Mouse (Mus musculus) liver, embryonic 11.5 days (tissue): ENCODE data around the gene Sap30bp. TPM values are rescaled to one million over a fixed set of nuclear protein-coding genes. Genes with fewer than 3 reads are reported as not detected.

Source experiments
- ATAC-seq: fragments of 200-750 bp; cut with Nextera tagmentation; replicated peaks from 2 replicates; pipeline ENCODE4 v1.8.0; 2017; ENCODE audit warnings: moderate number of reproducible peaks, mild to moderate bottlenecking, moderate TSS enrichment, moderate library complexity; ENCODE audit not compliant: low FRiP score
- DNase-seq: peaks from one replicate; pipeline ENCODE4 v3.0.0-alpha.2; 2017; ENCODE audit warnings: low spot score
- H3K27ac ChIP-seq: fragments of 300-500 bp; sonication (generic); 2 replicates; pipeline ENCODE4 v1.5.1; 2014; ENCODE audit warnings: mild to moderate bottlenecking, low read depth, low read length, control low read depth
- H3K27me3 ChIP-seq: fragments of 300-500 bp; sonication (generic); replicated peaks from 2 replicates; pipeline ENCODE4 v1.6.1; 2014; ENCODE audit warnings: low read length, mixed read lengths; ENCODE audit not compliant: control insufficient read depth, insufficient read depth
- H3K36me3 ChIP-seq: fragments of 300-500 bp; sonication (generic); 2 replicates; pipeline ENCODE4 v1.6.1; 2014; ENCODE audit warnings: mild to moderate bottlenecking, low read length, moderate library complexity, mixed read lengths; ENCODE audit not compliant: control insufficient read depth, insufficient read depth
- H3K4me1 ChIP-seq: fragments of 300-500 bp; sonication (generic); replicated peaks from 2 replicates; pipeline ENCODE4 v1.6.1; 2014; ENCODE audit warnings: low read length, mixed read lengths; ENCODE audit not compliant: control insufficient read depth, insufficient read depth
- H3K4me2 ChIP-seq: fragments of 300-500 bp; sonication (generic); 2 replicates; pipeline ENCODE4 v1.6.1; 2014; ENCODE audit warnings: mild to moderate bottlenecking, control low read depth, moderate library complexity
- H3K4me3 ChIP-seq: fragments of 300-500 bp; sonication (generic); 2 replicates; pipeline ENCODE4 v1.5.1; 2014; ENCODE audit warnings: low read depth, low read length, control low read depth
- H3K9ac ChIP-seq: fragments of 300-500 bp; sonication (generic); 2 replicates; pipeline ENCODE4 v1.6.1; 2014; ENCODE audit warnings: low read depth, low read length, control low read depth
- H3K9me3 ChIP-seq: fragments of 300-500 bp; sonication (generic); 2 replicates; pipeline ENCODE4 v1.6.1; 2016; ENCODE audit warnings: low read length, inconsistent platforms, mixed read lengths; ENCODE audit not compliant: control insufficient read depth
- WGBS: fragments of 180-500 bp; shearing (Covaris S2); extraction: QIAGEN DNeasy Blood & Tissue Kit; methylation state at CpG from one replicate; pipeline ENCODE4 v1.1.7; 2014; 5-methylcytosine and 5-hydroxymethylcytosine counted together
- polyA plus RNA-seq: library from polyadenylated mRNA; unstranded; fragments of >200 nt; fragmentation: Nextera tagmentation; extraction: Ambion mirVana; gene quantifications from 2 replicates; pipeline ENCODE4 v1.2.1, GENCODE M21; 2014

Gene Sap30bp
- polyA plus RNA-seq, 1 experiment from 2014 or later, result 39.9 TPM

DNA sequence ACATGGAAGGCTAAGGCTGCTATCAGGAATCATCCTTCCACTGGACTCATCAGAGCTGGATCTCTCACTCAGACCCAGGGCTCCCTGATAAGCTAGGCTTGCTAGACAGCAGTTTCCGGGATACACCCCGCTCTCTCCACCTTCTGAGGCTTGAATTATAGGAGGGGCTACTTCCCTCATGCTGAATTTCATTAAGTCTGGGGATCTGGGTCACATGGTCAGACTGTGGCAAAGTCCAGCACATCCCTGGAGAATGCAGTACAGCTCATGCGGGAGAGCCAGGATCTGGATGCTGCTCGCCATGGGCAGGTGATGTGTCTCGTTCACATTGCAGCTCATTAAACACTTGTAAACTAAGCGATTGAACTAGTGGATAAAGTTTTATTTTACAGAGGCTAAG lies 37.9 kb downstream of the Sap30bp start:
- Histone ChIP-seq H3K36me3 (peaks cover 12% of the 10 kb centered on the region), H3K4me3 (no peak overlapping the region), H3K9me3 (no peaks in the 10 kb centered on the region), H3K9ac (no peak overlapping the region), H3K4me1 (peaks cover 5% of the 10 kb centered on the region; the same call in 1 of the 2 replicates), H3K27me3 (peaks cover 25% of the 10 kb centered on the region), H3K4me2 (no peak overlapping the region), H3K27ac (no peak overlapping the region)
- 68% methylated on average over 6 of the region's 6 CpGs for WGBS
- no peak for DNase-seq
- ATAC-seq, result no peak

DNA sequence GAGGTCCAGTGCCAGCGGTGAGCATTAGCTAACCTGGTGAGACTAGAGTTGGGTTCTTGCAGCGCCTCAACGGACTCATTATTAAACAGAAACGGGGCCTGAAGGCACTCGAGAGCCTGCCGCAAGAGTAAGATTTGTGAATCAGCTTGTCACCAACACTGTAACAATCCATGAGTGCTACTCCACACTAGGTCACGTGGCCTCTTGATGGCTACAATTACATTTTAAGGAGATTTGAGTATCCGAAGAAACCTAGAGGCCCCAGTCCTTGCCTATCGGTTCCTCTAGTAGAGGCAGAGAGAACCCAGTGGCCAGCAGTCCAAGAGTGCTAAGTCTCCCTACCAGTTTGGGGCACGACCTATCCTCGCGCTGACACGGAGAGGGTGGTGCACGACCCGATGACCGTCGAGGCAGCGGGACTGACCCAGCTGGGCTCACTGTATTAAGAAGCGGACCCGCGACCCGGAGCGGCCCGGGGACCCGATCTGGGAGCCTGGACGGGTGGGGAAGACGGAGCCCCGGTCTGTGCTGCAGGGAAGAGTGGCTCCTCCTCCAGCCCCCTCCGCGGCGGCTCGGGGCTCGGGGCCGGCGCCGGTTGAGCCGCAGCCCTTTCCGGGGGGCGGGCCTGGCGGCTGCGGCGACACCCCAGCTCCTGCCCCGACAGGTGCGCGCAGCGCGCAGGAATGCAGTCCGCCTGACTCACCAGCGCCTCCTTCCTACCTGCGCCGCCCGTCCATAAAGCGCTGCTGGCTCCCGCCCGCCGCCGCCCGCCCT lies 41.4 kb downstream of the Sap30bp start, which contains the start of gene Itgb4:
Gene Itgb4, plus strand, starts transcription at position 401 of the 774 bp plus-strand sequence.
- H3K36me3 ChIP-seq, result no peaks in the 10 kb centered on the region
- no peak within 1 kb of the TSS for H3K27ac ChIP-seq
- DNase-seq, result no peak
- WGBS, result 10% methylated on average over 58 of the region's 58 CpGs
- H3K4me1 ChIP-seq, result peaks cover 5% of the 10 kb centered on the region; the same call in 1 of the 2 replicates
- peak within 1 kb of the TSS; percentile 44 for H3K4me3 ChIP-seq
- peaks cover 51% of the 10 kb centered on the region for H3K27me3 ChIP-seq
- H3K9me3 ChIP-seq, result no peaks in the 10 kb centered on the region
- 0 out of 2 replicates have a peak within 1 kb of the TSS, but pooled peaks have one; percentile 39 for H3K9ac ChIP-seq
- ATAC-seq, result no peak; the same call in 1 of the 2 replicates
- H3K4me2 ChIP-seq, result peak within 1 kb of the TSS; percentile 69

DNA sequence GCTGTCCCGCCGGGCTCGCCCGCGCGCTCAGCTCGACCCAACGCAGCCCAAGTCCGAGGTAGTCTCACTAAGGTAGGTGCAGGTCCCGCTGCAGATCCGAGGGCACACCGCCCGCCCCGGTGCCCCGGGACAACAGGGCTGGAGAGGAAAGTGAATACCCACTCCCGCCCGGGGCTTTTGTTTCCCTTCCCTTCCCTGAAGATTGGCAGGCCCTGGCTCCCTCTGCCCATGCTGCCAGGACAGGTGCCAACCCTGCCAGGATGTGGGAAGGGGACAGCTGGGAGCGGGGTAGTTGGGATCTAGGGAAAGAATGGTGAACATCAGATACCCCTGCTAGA lies 42.0 kb downstream of the Sap30bp start:
- H3K4me3 ChIP-seq, result peak overlapping the region; percentile 44
- no peak for DNase-seq
- H3K27me3 ChIP-seq, result peaks cover 51% of the 10 kb centered on the region
- 0 out of 2 replicates have a peak overlapping the region, but pooled peaks have one; percentile 39 for H3K9ac ChIP-seq
- H3K27ac ChIP-seq, result no peak overlapping the region
- H3K4me2 ChIP-seq, result peak overlapping the region; percentile 69
- H3K36me3 ChIP-seq, result no peaks in the 10 kb centered on the region
- no peak for ATAC-seq
- H3K4me1 ChIP-seq, result peaks cover 5% of the 10 kb centered on the region; the same call in 1 of the 2 replicates
- 4% methylated on average over 18 of the region's 18 CpGs for WGBS
- H3K9me3 ChIP-seq, result no peaks in the 10 kb centered on the region

DNA sequence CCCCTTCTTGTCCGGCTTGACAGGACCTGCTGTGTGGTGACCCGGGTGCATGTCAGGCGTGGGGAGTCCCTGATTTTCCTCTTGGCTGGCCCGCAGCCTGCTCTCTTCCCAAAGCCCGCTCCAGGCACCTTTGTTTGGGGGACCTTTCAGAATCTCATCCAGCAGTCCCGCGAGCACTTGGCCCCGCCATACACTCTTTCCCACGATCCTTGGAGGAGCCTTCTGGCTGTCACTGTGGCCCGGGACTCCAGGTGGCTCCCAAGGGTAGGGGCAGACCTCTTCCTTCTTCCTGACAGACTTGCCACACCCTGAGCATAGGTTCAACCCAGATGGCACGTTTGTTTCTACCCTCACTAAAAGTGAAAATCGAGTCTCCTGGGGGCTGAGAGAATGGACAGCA lies 42.5 kb downstream of the Sap30bp start:
- no peaks in the 10 kb centered on the region for H3K36me3 ChIP-seq
- no peak overlapping the region for H3K9ac ChIP-seq
- peak overlapping the region; percentile 44; the same call in 1 of the 2 replicates for H3K4me3 ChIP-seq
- no peaks in the 10 kb centered on the region for H3K9me3 ChIP-seq
- 43% methylated on average over 12 of the region's 12 CpGs for WGBS
- ATAC-seq (no peak), DNase-seq (no peak)
- no peak overlapping the region for H3K4me2 ChIP-seq
- H3K4me1 ChIP-seq, result peaks cover 5% of the 10 kb centered on the region; the same call in 1 of the 2 replicates
- H3K27me3 ChIP-seq, result peaks cover 51% of the 10 kb centered on the region
- no peak overlapping the region for H3K27ac ChIP-seq

DNA sequence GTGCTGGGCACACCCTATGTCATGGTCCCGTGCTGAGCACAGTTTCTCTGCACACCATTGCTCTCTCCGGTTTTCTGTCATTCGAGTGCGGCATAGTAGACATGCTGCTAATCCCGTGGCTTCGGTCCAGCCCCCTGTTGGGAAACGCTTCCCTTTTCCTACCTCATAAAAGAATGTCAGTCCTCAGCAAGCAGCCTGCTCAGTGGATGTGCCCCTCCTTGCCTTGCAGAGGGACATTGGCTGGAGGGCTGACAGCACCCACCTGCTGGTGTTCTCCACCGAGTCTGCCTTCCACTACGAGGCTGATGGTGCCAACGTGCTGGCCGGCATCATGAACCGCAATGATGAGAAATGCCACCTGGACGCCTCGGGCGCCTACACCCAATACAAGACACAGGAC lies 49.4 kb downstream of the Sap30bp start:
- Histone ChIP-seq H3K36me3 (no peaks in the 10 kb centered on the region), H3K27ac (no peak overlapping the region), H3K4me1 (no peaks in the 10 kb centered on the region), H3K27me3 (peaks cover 15% of the 10 kb centered on the region), H3K4me3 (no peak overlapping the region), H3K4me2 (no peak overlapping the region), H3K9me3 (no peaks in the 10 kb centered on the region), H3K9ac (no peak overlapping the region)
- ATAC-seq, result no peak
- no peak for DNase-seq
- 90% methylated on average over 15 of the region's 15 CpGs for WGBS

DNA sequence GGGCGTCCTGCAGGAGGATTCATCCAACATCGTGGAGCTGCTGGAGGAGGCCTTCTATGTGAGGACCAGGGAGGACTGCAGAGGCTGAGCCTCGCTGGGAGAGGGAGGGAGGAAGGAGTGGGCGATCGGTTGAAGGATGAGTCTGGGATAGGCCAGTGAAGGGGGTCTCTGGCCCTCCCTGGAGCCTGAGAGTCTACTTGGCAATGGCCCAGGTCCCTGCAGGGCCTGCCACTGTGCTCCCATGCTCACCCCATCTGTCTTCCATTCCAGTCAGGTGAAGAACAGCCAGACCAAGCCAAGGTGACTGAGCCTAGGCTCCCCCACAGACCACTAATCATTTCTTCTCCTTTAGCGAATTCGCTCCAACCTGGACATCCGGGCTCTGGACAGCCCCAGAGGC lies 50.2 kb downstream of the Sap30bp start:
- Histone ChIP-seq H3K27ac (no peak overlapping the region), H3K4me2 (no peak overlapping the region), H3K27me3 (peaks cover 14% of the 10 kb centered on the region), H3K9me3 (no peaks in the 10 kb centered on the region), H3K36me3 (no peaks in the 10 kb centered on the region), H3K9ac (no peak overlapping the region), H3K4me3 (no peak overlapping the region), H3K4me1 (no peaks in the 10 kb centered on the region)
- WGBS, result 71% methylated on average over 8 of the region's 8 CpGs
- DNase-seq, result no peak
- no peak for ATAC-seq

DNA sequence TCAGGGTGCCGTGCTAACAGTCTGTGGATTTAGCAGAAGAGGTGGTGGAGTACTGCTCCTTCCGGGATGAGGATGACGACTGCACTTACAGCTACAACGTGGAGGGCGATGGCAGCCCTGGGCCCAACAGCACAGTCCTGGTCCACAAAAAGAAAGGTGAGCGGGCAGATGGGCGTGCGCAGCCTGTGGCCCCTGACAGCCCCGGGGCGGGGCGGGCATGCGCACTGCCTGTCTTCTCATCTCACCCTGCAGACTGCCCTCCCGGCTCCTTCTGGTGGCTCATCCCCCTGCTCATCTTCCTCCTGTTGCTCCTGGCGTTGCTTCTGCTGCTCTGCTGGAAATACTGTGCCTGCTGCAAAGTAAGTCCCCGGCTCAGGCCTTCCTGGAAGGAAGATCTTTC lies 56.6 kb downstream of the Sap30bp start:
- Histone ChIP-seq H3K4me2 (peak overlapping the region; percentile 57), H3K27ac (no peak overlapping the region), H3K9me3 (no peaks in the 10 kb centered on the region), H3K9ac (0 out of 2 replicates have a peak overlapping the region, but pooled peaks have one; percentile 35), H3K27me3 (0 out of 2 replicates have a peak, but pooled peaks cover 4% of the 10 kb centered on the region), H3K36me3 (no peaks in the 10 kb centered on the region), H3K4me1 (0 out of 2 replicates have a peak, but pooled peaks cover 3% of the 10 kb centered on the region), H3K4me3 (peak overlapping the region; percentile 37)
- ATAC-seq, result 0 out of 2 replicates have a peak, but pooled peaks have one; percentile 31
- DNase-seq, result no peak
- 25% methylated on average over 15 of the region's 15 CpGs for WGBS

DNA sequence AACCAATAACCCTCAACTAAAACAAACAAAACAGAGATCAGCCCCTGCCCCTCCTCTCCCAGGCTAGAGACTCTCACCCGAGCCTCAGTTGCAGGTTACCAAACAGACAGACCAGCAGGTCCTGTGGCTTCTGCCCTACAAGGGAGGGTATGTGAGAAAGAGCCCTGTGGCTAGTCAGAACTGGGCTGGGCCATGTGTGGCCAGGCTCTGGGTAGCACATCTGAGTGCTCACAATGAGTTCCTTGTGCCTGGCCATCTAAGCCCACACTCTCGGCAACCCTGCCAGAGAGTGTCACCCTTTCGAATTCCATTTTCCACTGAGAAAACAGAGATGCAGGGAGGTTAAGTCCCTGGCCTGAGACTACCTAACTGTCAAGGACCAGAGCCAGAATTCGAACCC lies 59.0 kb downstream of the Sap30bp start:
- DNase-seq (no peak), ATAC-seq (no peak)
- 0 out of 2 replicates have a peak, but pooled peaks cover 3% of the 10 kb centered on the region for H3K4me1 ChIP-seq
- H3K27me3 ChIP-seq, result 0 out of 2 replicates have a peak, but pooled peaks cover 4% of the 10 kb centered on the region
- no peak overlapping the region for H3K9ac ChIP-seq
- WGBS, result 61% methylated on average over 4 of the region's 4 CpGs
- no peaks in the 10 kb centered on the region for H3K9me3 ChIP-seq
- H3K27ac ChIP-seq, result no peak overlapping the region
- no peak overlapping the region for H3K4me3 ChIP-seq
- H3K36me3 ChIP-seq, result no peaks in the 10 kb centered on the region
- H3K4me2 ChIP-seq, result no peak overlapping the region

DNA sequence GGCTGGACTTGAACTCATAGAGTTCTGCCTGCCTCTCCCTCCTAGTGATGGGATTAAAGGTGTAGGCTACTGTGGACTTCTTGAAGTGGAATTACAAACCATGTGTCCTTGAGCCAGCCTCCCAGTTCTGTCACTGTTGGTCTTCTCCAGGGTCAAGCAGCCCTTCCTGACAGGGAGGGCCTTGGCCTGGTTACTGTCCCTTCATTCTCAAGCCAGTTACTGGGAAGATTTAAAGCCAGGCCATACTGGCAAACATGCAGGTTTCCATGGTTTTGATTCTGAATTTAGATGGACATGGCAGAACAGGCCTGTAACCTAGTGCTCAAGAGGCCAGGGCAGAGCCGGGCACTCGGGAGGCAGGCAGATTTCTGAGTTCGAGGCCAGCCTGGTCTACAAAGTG lies 62.2 kb downstream of the Sap30bp start:
- no peak for DNase-seq
- WGBS, result 83% methylated on average over 3 of the region's 3 CpGs

More for the DNA sequence above, 62.2 kb downstream of the Sap30bp start:
- ATAC-seq, result no peak
- no peaks in the 10 kb centered on the region for H3K36me3 ChIP-seq
- H3K27ac ChIP-seq, result no peak overlapping the region
- H3K4me3 ChIP-seq, result no peak overlapping the region
- H3K9ac ChIP-seq, result no peak overlapping the region
- peaks cover 4% of the 10 kb centered on the region; the same call in 1 of the 2 replicates for H3K27me3 ChIP-seq
- peaks cover 11% of the 10 kb centered on the region for H3K4me1 ChIP-seq
- no peak overlapping the region for H3K4me2 ChIP-seq
- no peaks in the 10 kb centered on the region for H3K9me3 ChIP-seq
